Mouse (Mus musculus): ENCODE data around the gene Il2ra. TPM values are rescaled to one million over a fixed set of nuclear protein-coding genes. Genes with fewer than 3 reads are reported as not detected.

The Il2ra gene
- 0.11 and 0.12 TPM in 2 replicates for polyA plus RNA-seq (2015; fragmentation: Nextera tagmentation; extraction: Ambion mirVana)

DNA sequence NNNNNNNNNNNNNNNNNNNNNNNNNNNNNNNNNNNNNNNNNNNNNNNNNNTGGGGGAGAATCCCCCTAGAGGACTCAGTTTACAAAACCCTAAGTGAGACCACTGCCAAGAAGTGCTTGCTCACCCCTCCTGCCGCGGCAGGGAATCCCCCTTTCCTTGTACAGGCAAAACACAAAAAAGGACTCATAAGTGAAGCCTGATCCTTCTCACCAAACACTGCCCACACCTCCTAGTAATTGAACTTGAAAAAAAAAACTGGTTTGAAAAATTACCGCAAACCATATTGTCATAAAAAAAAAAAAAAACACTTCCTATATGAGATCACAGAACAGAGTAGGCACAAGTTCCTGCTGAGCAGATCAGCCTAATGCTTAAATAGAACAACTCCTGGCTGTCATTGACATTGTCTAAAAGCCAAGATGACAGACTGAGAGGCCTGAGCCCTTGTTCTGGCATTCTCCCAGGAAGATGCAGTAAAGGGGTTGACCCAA is at the start of gene Il2ra:
Gene Il2ra, plus strand, starts transcription at position 357 of the 491 bp plus-strand sequence.

GRCm38 (mm10) chr2:11604053-11604452 is 38.6 kb upstream of the Il2ra start, which contains the start of gene Rbm17:
Gene Rbm17, minus strand, starts transcription at chr2:11604153.

DNA sequence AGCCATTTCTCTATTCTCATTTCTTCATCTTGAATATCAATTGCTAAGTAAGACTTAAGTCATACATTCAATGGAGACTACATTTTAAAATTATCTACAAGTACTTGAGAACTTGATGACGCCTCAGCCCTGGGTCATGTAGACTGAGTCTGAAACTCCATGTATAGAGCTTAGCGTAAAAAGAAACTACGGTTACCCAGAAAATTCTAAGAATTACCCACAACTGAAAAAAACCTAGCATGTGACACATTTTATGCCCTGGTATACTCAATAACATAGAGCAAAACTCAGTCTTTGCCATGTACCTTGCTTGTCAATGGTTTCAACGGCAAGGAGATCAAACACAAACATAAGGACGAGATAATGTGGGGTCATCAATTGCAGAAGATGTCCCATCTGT is 16.7 kb upstream of the Il2ra start, which contains the start of gene Gm17490:
Gene Gm17490, minus strand, starts transcription at position 375 of the 400 bp plus-strand sequence.

DNA sequence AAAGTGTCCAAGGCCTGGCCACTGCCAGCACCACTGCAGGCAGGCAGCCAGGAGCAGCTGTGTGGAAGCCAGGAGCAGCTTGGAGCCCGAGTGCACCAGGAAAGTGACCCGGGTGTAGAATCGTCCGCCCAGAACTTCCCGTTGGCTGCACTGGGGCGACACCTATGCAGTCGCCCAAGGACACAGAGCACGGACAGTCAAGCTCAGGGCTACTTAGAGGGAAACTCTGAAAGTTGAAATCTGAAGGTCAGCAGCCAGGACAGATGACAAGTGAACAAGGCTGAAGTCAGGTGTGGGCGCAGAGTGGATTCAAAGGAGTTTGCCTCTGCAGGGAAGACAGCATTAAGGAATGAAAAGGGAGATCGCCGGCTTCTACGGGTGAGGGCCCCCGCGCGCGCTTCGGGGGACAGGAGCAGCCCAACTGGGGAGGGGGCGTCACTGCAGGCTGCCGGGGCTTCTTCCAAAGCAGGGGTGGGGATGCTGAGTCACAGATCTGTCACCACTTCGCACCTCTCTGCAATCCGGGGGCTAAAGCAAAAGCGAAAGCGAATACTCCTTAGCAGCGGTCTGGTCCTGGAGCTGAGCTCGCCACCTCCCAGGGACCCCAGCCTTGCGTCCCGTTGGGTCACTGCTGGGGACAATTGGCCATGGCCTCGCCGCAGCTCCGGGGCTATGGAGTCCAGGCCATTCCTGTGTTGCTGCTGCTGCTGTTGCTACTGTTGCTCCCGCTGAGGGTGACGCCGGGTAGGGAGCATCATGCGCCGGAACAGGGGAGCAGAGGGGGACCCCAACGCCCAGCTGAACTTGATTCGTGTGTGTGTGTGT is 62.8 kb downstream of the Il2ra start, which contains the start of gene Il15ra:
Gene Il15ra, plus strand, starts transcription at position 90 of the 825 bp plus-strand sequence.

Other genes with a start within 250 kb of the Il2ra start
- gene Pfkfb3, start 88.7 kb upstream of the Il2ra start, polyA plus RNA-seq (2015; fragmentation: Nextera tagmentation; extraction: Ambion mirVana), result 3.4 and 20.4 TPM in 2 replicates
- 71.3 and 75.6 TPM in 2 replicates for gene Rbm17, start 38.7 kb upstream of the Il2ra start, polyA plus RNA-seq (2015; fragmentation: Nextera tagmentation; extraction: Ambion mirVana)
- gene Gm17490, start 16.5 kb upstream of the Il2ra start, polyA plus RNA-seq (2015; fragmentation: Nextera tagmentation; extraction: Ambion mirVana), result not detected in 2 replicates
- gene Il15ra, start 62.5 kb downstream of the Il2ra start, polyA plus RNA-seq (2015; fragmentation: Nextera tagmentation; extraction: Ambion mirVana), result 9.1 and 10.3 TPM in 2 replicates
- gene Fbh1, start 134.8 kb downstream of the Il2ra start, polyA plus RNA-seq (2015; fragmentation: Nextera tagmentation; extraction: Ambion mirVana), result 62.3 and 71.1 TPM in 2 replicates
- gene Ankrd16, start 135.1 kb downstream of the Il2ra start, polyA plus RNA-seq (2015; fragmentation: Nextera tagmentation; extraction: Ambion mirVana), result 22.4 and 28.6 TPM in 2 replicates

All from skeletal muscle tissue, postnatal 0 days (tissue).